Mouse (Mus musculus) brain, embryonic 14.5 days (tissue): ENCODE results near the gene Acad8. TPM values are rescaled to one million over a fixed set of nuclear protein-coding genes. Genes with fewer than 3 reads are reported as not detected.

Source experiments
- DNase-seq: peaks from one replicate; pipeline ENCODE4 v3.0.0-alpha.2; 2011; ENCODE audit warnings: low read depth
- CTCF ChIP-seq: fragments of 200-500 bp; IDR thresholded peaks from 2 replicates; pipeline ENCODE4 v1.5.1; 2012; ENCODE audit warnings: inconsistent platforms, mild to moderate bottlenecking, moderate library complexity, borderline replicate concordance; ENCODE audit not compliant: insufficient read depth, insufficient read length; ENCODE audit errors: extremely low read depth
- POLR2A ChIP-seq: fragments of 200-500 bp; IDR thresholded peaks from 2 replicates; pipeline ENCODE4 v1.6.1; 2012; ENCODE audit warnings: mild to moderate bottlenecking, inconsistent platforms, borderline replicate concordance; ENCODE audit not compliant: poor library complexity, insufficient read depth, insufficient read length, severe bottlenecking; ENCODE audit errors: extremely low read depth
- polyA plus RNA-seq: library from polyadenylated mRNA; depleted of rRNA; stranded (reverse); fragments of >200 nt; gene quantifications from 2 replicates; pipeline ENCODE4 v1.2.3, GENCODE M21; 2012; rRNA removed

The Acad8 gene
- polyA plus RNA-seq, 1 experiment: 32.1 TPM

GRCm38 (mm10) chr9:27006866-27007265 is 7.5 kb upstream of the Acad8 start:
- TF ChIP-seq POLR2A (no peak), CTCF (no peak)
- DNase-seq: no peak

- TF ChIP-seq CTCF (no peak), POLR2A (no peak)
- DNase-seq: peak; percentile 79
Observed at GRCm38 (mm10) chr9:27005933-27006332, 6.6 kb upstream of the Acad8 start.

- no peak for DNase-seq
- no peak for TF ChIP-seq POLR2A
- no peak for TF ChIP-seq CTCF
Observed at GRCm38 (mm10) chr9:27005231-27005630, 5.9 kb upstream of the Acad8 start.

GRCm38 (mm10) chr9:26998669-26999460 is 501 bp downstream of the Acad8 start:
- no peak for DNase-seq
- TF ChIP-seq POLR2A: no peak
- no peak for TF ChIP-seq CTCF

GRCm38 (mm10) chr9:26997501-26997900 is 1.9 kb downstream of the Acad8 start:
- TF ChIP-seq CTCF: no peak
- no peak for TF ChIP-seq POLR2A
- DNase-seq: no peak

- no peak for DNase-seq
- TF ChIP-seq CTCF (no peak), POLR2A (no peak)
Observed at GRCm38 (mm10) chr9:26997062-26997461, 2.3 kb downstream of the Acad8 start.

- DNase-seq: no peak
- TF ChIP-seq POLR2A (no peak), CTCF (no peak)
Observed at GRCm38 (mm10) chr9:26993900-26994299, 5.5 kb downstream of the Acad8 start.

GRCm38 (mm10) chr9:26993118-26993517 is 6.2 kb downstream of the Acad8 start:
- DNase-seq: peak; percentile 43
- no peak for TF ChIP-seq POLR2A
- no peak for TF ChIP-seq CTCF

GRCm38 (mm10) chr9:26990181-26990580 is 9.2 kb downstream of the Acad8 start:
- TF ChIP-seq POLR2A (no peak), CTCF (no peak)
- no peak for DNase-seq

- no peak for DNase-seq
- no peak for TF ChIP-seq CTCF
- no peak for TF ChIP-seq POLR2A
Observed at GRCm38 (mm10) chr9:26985668-26986277, 13.6 kb downstream of the Acad8 start.

GRCm38 (mm10) chr9:26985090-26985613 is 14.2 kb downstream of the Acad8 start:
- TF ChIP-seq CTCF (no peak), POLR2A (no peak)
- no peak for DNase-seq

- TF ChIP-seq POLR2A (no peak), CTCF (no peak)
- DNase-seq: no peak
Observed at GRCm38 (mm10) chr9:26978776-26979175, 20.6 kb downstream of the Acad8 start.

GRCm38 (mm10) chr9:26977754-26978153 is 21.6 kb downstream of the Acad8 start:
- no peak for DNase-seq
- TF ChIP-seq CTCF (no peak), POLR2A (no peak)

GRCm38 (mm10) chr9:26947790-26948189 is 51.6 kb downstream of the Acad8 start:
- no peak for TF ChIP-seq POLR2A
- TF ChIP-seq CTCF: no peak
- DNase-seq: no peak

GRCm38 (mm10) chr9:26924146-26924545 is 75.2 kb downstream of the Acad8 start:
- peak; percentile 23 for DNase-seq
- no peak for TF ChIP-seq POLR2A
- TF ChIP-seq CTCF: no peak

Other genes starting within 250 kb of the Acad8 start
- 3.3 and 3.5 TPM in 2 replicates for gene Glb1l2, start 193.1 kb downstream of the Acad8 start, polyA plus RNA-seq
- gene Glb1l3, start 138.7 kb downstream of the Acad8 start, polyA plus RNA-seq: 0.03 and 0.11 TPM in 2 replicates
- gene Gm1110, start 76.5 kb downstream of the Acad8 start, polyA plus RNA-seq: 0.38 and 0.55 TPM in 2 replicates
- 59.2 and 67.0 TPM in 2 replicates for gene Thyn1, start 144 bp upstream of the Acad8 start, polyA plus RNA-seq
- gene Vps26b, start 30.5 kb upstream of the Acad8 start, polyA plus RNA-seq: 82.6 and 92.3 TPM in 2 replicates
- 28.9 and 40.8 TPM in 2 replicates for gene Ncapd3, start 30.6 kb upstream of the Acad8 start, polyA plus RNA-seq
- 53.5 and 63.4 TPM in 2 replicates for gene Jam3, start 155.9 kb upstream of the Acad8 start, polyA plus RNA-seq